Mouse (Mus musculus) heart, postnatal 14 days (tissue): ENCODE measurements around the gene B3galt1. TPM values are rescaled to one million over a fixed set of nuclear protein-coding genes. Genes with fewer than 3 reads are reported as not detected.

ENCODE experiments used
- DNase-seq, 2 experiments: peaks; one replicate each; pipeline ENCODE4 v3.0.0; 2021 to 2022
- intact Hi-C: fragments of 180-260 bp; cut with DNase I; formaldehyde crosslinking; loops from one replicate; pipeline ENCODE4 v1.15.1; 2025
- total RNA-seq, 2 experiments: library from RNA; stranded (reverse); gene quantifications; 2 replicates each; pipeline ENCODE4 v1.2.3; 2021

The B3galt1 gene
- total RNA-seq, 2 experiments from 2014 or later: 2.8 to 4.6 TPM

- DNase-seq: no peak
- intact Hi-C loops: no loop called here
Observed at GRCm38 (mm10) chr2:67901574-67901973, 335.9 kb downstream of the B3galt1 start.

GRCm38 (mm10) chr2:67902651-67903292 is 337.1 kb downstream of the B3galt1 start:
- intact Hi-C loops: no loop called here
- no peak for DNase-seq

GRCm38 (mm10) chr2:67903769-67904168 is 338.1 kb downstream of the B3galt1 start:
- intact Hi-C loops: no loop called here
- DNase-seq: no peak

DNA sequence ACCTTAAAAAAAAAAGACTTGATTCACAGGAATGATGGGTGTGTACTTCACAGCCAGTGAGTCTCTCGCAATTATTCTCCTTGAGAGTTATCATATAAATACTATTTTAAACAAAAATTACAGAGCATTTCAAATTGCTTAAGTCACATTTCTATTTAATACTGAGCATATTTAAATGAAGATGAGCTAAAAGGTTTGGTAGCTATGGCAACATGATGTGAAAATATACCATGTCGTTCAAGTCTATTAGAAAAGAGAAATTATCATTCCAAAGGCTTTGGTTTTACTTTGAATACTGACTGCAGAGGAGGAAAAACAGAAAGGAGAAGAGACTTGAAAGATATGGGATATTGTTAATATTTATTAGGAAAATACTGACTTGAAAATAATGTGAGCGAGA is 366.3 kb downstream of the B3galt1 start:
- intact Hi-C loops: no loop called here
- no peak for DNase-seq

DNA sequence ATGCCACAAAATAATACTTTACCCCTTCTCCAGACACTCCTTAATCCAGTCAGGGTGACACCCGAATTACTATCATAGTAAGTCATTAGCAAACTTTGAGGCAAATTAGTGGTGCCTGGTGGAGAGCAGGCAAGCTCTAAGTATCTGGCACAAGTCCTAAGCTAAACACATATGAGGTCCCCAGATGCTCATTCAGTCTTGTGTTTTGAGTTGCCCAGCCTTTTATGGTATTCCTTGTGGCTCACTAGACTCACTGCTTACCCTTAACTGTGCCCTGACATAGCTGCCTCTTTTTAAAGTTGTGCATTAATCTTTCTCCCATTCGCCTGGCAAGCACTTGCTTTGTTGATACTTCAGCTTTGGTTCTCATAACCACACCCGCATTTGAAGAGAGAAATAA is 382.7 kb downstream of the B3galt1 start:
- intact Hi-C loops: no loop called here
- no peak for DNase-seq

DNA sequence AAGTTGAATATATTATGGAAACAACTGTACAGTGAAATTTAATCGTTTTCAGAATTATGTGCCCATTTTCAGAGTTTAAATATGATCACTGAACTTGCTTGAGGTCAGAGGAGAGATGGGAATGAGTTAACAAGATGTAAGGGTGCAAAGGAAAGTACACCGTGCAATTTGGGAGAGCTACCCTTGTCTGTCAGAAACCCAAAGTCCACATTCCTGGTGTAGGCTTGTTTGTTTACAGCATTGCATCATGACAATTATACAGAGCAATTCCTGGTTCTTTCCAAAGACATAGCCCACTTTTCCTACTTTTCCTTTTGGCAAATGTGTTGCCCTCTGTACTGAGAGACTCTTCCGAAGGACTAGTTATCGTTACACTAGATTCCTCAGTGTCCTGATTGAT is 390.5 kb downstream of the B3galt1 start:
- intact Hi-C loops: no loop called here
- no peak for DNase-seq

DNA sequence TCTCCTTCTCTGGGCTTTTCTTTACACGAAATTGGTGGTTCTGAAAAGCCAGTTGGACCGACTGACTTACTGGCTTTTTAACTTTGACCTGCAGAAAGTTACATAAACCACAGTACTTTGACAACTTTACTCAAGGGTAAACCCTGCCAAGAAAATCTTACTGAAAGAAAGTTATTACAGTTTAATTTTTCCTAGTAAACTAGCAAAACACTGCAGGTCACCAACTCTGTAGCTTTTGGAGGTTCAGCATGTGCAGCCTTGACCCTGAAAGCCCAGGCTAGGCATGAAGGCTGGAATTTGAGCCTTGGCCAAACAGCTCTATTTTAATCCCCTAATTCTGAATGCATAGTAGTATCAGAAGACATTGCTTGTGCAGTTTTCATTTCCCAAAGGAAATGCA is 391.9 kb downstream of the B3galt1 start:
- no peak for DNase-seq
- intact Hi-C loops: no loop called here

GRCm38 (mm10) chr2:67960711-67961110 is 395.0 kb downstream of the B3galt1 start:
- DNase-seq: no peak

GRCm38 (mm10) chr2:67968812-67969211 is 403.1 kb downstream of the B3galt1 start:
- intact Hi-C loops: no loop called here
- DNase-seq: no peak

More at GRCm38 (mm10) chr2:67960711-67961110, 395.0 kb downstream of the B3galt1 start:
- intact Hi-C loops: no loop called here

GRCm38 (mm10) chr2:67971091-67971490 is 405.4 kb downstream of the B3galt1 start:
- DNase-seq: no peak
- intact Hi-C loops: no loop called here

DNA sequence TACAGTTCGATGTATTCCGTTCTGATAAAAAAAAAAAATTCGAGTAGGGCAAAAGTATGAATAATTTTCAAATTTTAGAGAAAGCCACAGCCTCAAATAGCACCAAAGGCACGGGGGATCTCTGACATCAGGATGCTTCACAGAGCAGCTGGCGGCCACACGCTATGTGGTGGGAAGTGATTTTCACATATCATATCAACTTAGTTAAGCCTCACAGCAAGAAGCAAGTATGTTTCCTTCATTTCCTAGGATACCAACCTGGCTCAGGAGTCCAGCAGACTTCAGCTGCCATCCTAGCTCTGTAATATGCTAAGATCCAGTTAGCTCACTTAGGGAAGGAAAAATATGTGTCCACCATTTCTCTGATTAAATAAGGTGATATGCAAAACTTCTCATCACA is 405.9 kb downstream of the B3galt1 start:
- intact Hi-C loops: no loop called here
- no peak for DNase-seq

GRCm38 (mm10) chr2:67975764-67976163 is 410.1 kb downstream of the B3galt1 start:
- DNase-seq: no peak
- intact Hi-C loops: no loop called here

DNA sequence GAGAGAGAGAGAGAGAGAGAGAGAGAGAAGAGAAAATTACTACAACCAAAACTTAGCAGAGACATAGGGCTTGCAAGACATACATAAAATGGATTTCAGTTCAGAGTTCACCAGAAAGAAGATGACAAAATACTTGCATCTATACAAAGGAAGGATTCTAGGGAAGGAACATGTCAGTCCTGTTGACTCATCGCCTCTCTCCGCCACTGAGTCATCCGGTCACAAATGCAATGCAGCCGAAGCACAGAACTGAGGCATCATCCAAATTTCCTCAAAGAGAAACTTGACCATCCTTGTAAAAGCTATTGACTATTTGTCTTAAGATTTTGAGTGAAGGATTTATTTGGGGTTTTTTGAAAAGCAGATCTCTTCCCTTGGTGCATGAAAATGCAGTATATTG is 410.8 kb downstream of the B3galt1 start:
- no peak for DNase-seq
- intact Hi-C loops: no loop called here

DNA sequence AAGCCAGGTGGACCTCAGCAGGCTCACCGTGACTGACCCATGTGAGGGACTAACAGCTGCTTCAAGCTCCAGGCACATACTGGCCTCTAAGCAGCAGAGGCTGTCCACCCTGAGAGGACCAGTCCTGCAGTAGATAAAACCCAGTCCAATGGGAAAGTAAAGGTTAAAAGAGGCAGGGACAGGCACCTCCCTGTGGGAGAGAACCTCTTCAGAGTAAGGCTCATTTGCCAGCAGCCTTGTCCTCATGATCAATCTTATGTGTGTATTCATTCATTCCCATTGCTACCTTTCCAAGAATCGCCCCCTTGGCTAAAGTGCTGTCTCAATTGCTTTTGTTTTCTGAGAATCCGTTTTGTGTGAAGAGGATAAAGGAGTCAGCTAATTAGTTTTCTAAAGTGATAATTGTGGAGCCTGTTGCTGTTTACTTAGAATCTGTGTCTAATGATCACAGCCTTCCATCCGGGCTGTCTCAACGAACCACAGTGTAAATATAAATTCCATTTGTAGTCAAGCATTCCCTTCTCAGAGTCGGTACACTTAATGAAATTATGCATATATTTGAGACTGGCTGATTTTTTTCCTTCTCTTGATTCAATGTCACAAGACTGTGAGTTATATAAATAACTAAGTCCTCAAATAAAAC is 412.1 kb downstream of the B3galt1 start:
- intact Hi-C loops: no loop called here
- DNase-seq: no peak

- DNase-seq: no peak
- intact Hi-C loops: no loop called here
Observed at GRCm38 (mm10) chr2:67983563-67983962, 417.9 kb downstream of the B3galt1 start.

DNA sequence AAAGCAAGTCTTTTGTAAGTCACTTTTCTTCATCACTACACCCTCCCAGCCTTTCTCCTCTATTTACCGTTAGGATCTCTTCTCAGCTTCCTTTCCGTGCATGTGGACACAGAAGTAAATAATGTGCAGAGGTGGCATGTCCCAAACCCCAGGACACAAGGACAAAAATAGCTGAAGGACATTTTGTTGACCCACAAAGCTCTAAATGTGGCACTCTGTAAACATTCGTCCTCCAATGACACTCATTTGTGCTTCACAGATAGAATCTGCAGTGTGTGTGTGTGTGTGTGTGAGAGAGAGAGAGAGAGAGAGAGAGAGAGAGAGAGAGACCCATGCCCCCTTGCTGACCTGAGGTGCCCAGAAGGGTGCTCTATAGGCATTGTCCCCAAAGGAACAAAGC is 419.5 kb downstream of the B3galt1 start:
- intact Hi-C loops: no loop called here
- no peak for DNase-seq

GRCm38 (mm10) chr2:67993421-67993820 is 427.8 kb downstream of the B3galt1 start:
- intact Hi-C loops: no loop called here
- no peak for DNase-seq

GRCm38 (mm10) chr2:68003091-68003490 is 437.4 kb downstream of the B3galt1 start:
- DNase-seq: no peak
- intact Hi-C loops: no loop called here

- no peak for DNase-seq
- intact Hi-C loops: no loop called here
Observed at GRCm38 (mm10) chr2:68005210-68005609, 439.5 kb downstream of the B3galt1 start.

GRCm38 (mm10) chr2:68005711-68006110 is 440.0 kb downstream of the B3galt1 start:
- intact Hi-C loops: no loop called here
- no peak for DNase-seq

- intact Hi-C loops: no loop called here
- DNase-seq: no peak
Observed at GRCm38 (mm10) chr2:68011336-68011735, 445.7 kb downstream of the B3galt1 start.

GRCm38 (mm10) chr2:68020251-68020680 is 454.6 kb downstream of the B3galt1 start:
- intact Hi-C loops: no loop called here
- no peak for DNase-seq
